Mouse (Mus musculus) heart, postnatal 36 days (tissue): ENCODE data around the gene Pdap1. TPM values are rescaled to one million over a fixed set of nuclear protein-coding genes. Genes with fewer than 3 reads are reported as not detected.
"Not testable (repeated sequence)": the region's sequence is repeated elsewhere in the genome, so short reads cannot be mapped to it uniquely, and the experiment has no call there.

Experiments
- DNase-seq, 2 experiments: peaks; one replicate each; pipeline ENCODE4 v3.0.0; 2021 to 2022
- intact Hi-C: fragments of 180-260 bp; cut with DNase I; formaldehyde crosslinking; loops from one replicate; pipeline ENCODE4 v1.15.1; 2025
- total RNA-seq, 2 experiments: library from RNA; stranded (reverse); gene quantifications; 2 replicates each; pipeline ENCODE4 v1.2.3; 2021

The Pdap1 gene
- 10 to 100 TPM; 39.3 to 45.7 TPM for total RNA-seq

GRCm38 (mm10) chr5:145139571-145140519 lies at the start of gene Pdap1, which contains the start of gene Bud31:
TSS of gene Pdap1 (minus strand) at chr5:145140238.
TSS of gene Bud31 (plus strand) at chr5:145140362.
- peak; percentile 97 to 99 for DNase-seq
- intact Hi-C loops = loop anchor here (1.0 to 2.0 kb wide), 2 partner anchors 23 to 27 kb away; partner anchors contain the start of genes Cpsf4 and Ptcd1

- DNase-seq = no peak
- intact Hi-C loops = no loop called here
Measured at GRCm38 (mm10) chr5:145189416-145189815, 49.4 kb upstream of the Pdap1 start.

GRCm38 (mm10) chr5:145185244-145185643 lies 45.2 kb upstream of the Pdap1 start:
- no peak for DNase-seq
- intact Hi-C loops = no loop called here

GRCm38 (mm10) chr5:145178461-145178980 lies 38.5 kb upstream of the Pdap1 start:
- intact Hi-C loops = no loop called here
- DNase-seq = peak in 1 of 2 experiments; percentile 10

DNA sequence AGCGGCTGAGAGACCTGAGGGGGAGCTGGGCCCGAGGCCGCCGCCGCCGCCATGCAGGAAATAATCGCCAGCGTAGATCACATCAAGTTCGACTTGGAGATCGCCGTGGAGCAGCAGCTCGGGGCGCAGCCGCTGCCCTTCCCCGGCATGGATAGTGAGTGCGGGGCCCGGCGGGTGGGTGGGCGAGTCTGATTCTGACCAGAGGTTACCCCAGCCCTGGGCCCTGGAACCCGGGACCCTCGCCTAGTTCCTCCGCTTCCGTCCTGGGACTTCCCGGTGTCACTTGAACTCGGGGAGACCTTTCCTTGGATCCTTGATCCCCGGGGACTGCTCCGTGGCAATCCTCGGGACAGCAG lies 27.2 kb upstream of the Pdap1 start:
- DNase-seq = no peak
- intact Hi-C loops = loop anchor here (1.0 to 2.0 kb wide), 2 partner anchors 23 to 26 kb away; partner anchors contain the start of genes Bud31 and Pdap1

GRCm38 (mm10) chr5:145166536-145167305 lies 26.7 kb upstream of the Pdap1 start, which contains the start of the genes Ptcd1 and Cpsf4:
TSS of gene Ptcd1 (minus strand) at chr5:145167108.
TSS of gene Cpsf4 (plus strand) at chr5:145167213.
- intact Hi-C loops = loop anchor here (1.0 to 2.0 kb wide), 2 partner anchors 24 to 26 kb away; partner anchors contain the start of genes Bud31 and Pdap1
- peak; percentile 96 to 99 for DNase-seq

GRCm38 (mm10) chr5:145165184-145165583 lies 25.1 kb upstream of the Pdap1 start:
- intact Hi-C loops = no loop called here
- DNase-seq = no peak

- DNase-seq = no peak
- intact Hi-C loops = no loop called here
Measured at GRCm38 (mm10) chr5:145164710-145165109, 24.7 kb upstream of the Pdap1 start.

DNA sequence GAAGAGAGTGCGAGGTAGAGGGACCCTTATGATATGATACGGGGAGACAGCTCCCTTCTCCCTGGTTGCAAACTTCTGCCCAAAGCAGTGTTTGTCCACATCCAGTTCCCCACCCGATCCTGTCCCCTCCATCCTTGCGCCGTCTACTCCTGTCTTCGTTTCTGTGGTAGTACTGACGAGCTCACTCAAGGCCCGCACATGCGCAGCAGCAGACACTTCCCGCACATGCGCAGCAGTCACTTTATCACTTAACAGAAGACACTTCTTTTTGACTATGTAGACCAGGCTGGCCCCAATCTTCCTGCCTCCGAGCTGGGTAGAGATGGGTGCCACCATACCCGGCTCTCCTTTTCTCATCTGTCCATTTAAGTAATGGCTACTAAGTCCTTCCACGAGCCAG lies 21.3 kb upstream of the Pdap1 start:
- DNase-seq = no peak
- intact Hi-C loops = no loop called here

- intact Hi-C loops = no loop called here
- DNase-seq = no peak
Measured at GRCm38 (mm10) chr5:145152690-145153089, 12.7 kb upstream of the Pdap1 start.

GRCm38 (mm10) chr5:145149294-145149693 lies 9.3 kb upstream of the Pdap1 start:
- intact Hi-C loops = no loop called here
- no peak for DNase-seq

DNA sequence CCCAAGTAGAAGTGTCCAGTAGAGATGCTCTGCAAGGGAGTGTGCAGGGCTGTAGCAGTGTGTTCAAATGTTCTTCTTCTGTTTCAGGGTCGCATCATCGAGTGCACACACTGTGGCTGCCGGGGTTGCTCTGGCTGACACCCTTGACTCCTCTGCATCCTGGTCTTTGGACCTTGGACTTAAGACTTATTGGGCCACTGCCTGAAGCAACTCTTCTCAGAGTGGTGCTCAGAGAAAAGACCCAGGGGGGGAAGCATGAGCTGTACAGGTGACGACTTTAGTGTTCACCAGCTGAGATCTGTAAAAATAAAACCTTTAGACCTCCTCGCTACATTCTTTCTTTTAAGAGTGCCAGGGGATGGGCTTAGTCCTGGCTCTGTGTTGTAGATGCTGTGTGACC lies 7.7 kb upstream of the Pdap1 start:
- intact Hi-C loops = no loop called here
- no peak for DNase-seq

- DNase-seq = no peak
- intact Hi-C loops = loop anchor here (2.0 kb wide), 1 partner anchor 26 kb away; the partner anchor contains the start of genes Cpsf4 and Ptcd1
Measured at GRCm38 (mm10) chr5:145140611-145141010, 573 bp upstream of the Pdap1 start.

GRCm38 (mm10) chr5:145138836-145139235 lies 1.2 kb downstream of the Pdap1 start:
- no peak for DNase-seq
- intact Hi-C loops = loop anchor here (1.0 kb wide), 1 partner anchor 22 kb away; no protein-coding TSS in a partner anchor

- intact Hi-C loops, DNase-seq: not testable (repeated sequence)
Measured at GRCm38 (mm10) chr5:145133275-145133674, 6.8 kb downstream of the Pdap1 start.

DNA sequence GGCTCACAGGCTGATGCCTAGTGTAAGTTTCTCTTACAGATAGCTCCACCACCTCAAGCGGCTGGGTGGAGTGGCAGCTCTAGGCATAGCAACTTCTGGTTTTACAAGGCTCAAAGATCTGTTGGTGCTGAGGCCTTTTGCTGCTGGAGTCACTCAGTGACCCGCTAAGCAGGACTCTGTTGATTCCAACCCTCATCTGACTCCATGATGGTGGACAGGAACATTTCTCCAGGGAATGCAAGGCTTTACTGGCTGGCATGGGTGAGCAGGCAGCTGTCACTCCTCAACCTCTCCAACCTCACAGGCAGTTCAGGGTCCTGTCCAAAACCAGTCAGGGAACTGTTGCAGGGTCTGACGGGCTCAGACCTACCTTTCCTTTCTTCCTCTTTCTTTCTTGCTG lies 9.0 kb downstream of the Pdap1 start:
- intact Hi-C loops = no loop called here
- DNase-seq = no peak

DNA sequence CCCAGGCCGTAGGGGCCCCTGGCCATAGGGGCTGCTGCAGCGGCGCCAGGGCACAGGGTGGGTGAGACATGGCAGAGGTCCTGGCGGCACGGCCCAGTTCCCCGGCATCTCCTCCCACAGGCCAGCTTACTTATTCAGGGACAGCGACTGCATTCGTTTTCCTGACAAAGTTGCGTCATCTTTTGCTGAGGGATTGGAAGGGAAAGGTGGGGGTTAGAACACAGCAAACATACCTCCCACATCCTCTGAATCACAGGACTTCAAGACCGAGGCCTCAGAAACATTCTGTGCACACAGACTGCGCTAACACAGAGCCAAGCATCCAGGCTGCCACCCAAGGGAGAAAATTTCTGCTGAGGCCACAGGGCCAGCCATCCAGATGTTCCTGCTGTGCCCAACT lies 9.8 kb downstream of the Pdap1 start:
- intact Hi-C loops = no loop called here
- DNase-seq = peak in 1 of 2 experiments; percentile 27

DNA sequence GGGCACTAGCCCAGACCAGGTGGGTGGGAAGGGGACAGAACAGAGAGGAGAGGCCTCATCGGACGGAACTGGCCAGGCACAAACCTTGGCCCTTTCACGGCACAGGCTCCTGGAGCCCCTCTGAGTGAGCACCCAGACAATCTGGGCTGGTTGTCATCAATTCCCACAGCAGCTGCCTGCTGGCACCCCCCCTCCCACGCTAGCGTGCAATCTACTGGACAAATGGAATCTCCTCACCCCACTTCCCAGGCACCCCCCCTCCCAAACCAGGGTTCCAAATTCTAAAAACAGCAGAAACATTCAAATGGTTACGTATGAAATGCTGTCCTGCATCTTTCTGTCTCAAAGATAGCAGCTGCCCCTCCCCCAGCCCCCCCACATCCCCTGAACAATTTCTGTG lies 10.3 kb downstream of the Pdap1 start:
- DNase-seq, intact Hi-C loops: not testable (repeated sequence)

GRCm38 (mm10) chr5:145129124-145129523 lies 10.9 kb downstream of the Pdap1 start:
- intact Hi-C loops = no loop called here
- peak in 1 of 2 experiments; percentile 38 for DNase-seq

- intact Hi-C loops = no loop called here
- DNase-seq = no peak
Measured at GRCm38 (mm10) chr5:145126580-145126979, 13.5 kb downstream of the Pdap1 start.

DNA sequence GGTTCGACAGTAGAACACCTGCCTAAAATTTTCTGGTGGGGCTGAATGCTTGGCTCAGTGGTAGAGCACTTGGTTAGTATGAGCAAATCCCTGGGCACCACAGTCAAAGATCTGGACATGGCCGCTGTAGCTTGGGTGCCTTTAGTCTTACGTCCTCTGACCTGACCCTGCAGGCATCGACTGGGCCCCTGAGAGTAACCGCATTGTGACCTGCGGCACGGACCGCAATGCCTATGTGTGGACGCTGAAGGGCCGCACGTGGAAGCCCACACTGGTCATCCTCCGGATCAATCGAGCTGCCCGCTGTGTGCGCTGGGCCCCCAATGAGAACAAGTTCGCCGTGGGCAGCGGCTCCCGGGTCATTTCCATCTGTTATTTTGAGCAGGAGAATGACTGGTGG lies 16.6 kb downstream of the Pdap1 start:
- no peak for DNase-seq
- intact Hi-C loops = no loop called here
